Mouse (Mus musculus): ENCODE results near the gene D6Ertd527e. TPM values are rescaled to one million over a fixed set of nuclear protein-coding genes. Genes with fewer than 3 reads are reported as not detected.

D6Ertd527e gene
- polyA plus RNA-seq (2012; rRNA removed), result 0.27 and 0.28 TPM in 2 replicates

DNA sequence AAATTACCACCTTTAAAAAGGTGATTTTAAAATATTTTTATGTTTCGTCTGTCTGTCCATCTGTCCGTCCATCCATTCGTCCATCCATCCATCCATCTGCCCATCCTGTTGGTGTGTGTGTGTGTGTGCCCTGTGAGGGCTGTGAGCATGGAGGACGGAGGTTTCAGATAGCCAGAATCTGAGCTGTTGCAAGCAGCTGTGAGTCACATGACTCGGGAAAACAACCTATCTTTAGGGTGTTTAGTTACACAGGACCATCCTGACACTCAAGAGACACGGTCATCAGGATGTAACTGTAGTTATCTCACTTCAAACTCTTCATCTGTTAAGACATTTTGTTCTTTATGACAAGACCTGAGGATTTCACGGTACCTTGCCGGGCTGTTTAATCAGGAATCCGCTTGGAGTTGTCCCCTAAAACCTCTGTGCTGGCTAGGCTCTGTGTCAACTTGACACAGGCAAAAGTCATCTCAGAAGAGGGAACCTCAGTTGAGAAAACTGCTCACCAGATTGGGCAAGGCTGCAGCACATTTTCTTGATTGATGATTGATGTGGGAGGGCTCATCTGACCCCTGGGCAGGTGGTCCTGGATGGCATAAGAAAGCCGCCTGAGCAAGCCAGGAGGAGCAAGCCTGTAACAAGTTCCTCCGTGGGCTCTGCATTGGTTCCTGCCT, at the start of gene D6Ertd527e:
Gene D6Ertd527e, plus strand, starts transcription at position 624 of the 674 bp plus-strand sequence.

Other genes starting within 250 kb of the D6Ertd527e start
- gene Nfu1, start 95.5 kb upstream of the D6Ertd527e start, polyA plus RNA-seq (2012; rRNA removed), result 148 and 175 TPM in 2 replicates
- 33.1 and 36.5 TPM in 2 replicates for gene Gfpt1, start 61.9 kb upstream of the D6Ertd527e start, polyA plus RNA-seq (2012; rRNA removed)
- gene Antxr1, start 231.1 kb downstream of the D6Ertd527e start, polyA plus RNA-seq (2012; rRNA removed), result 6.7 and 9.7 TPM in 2 replicates
- not detected in 2 replicates for gene Gkn1, start 246.2 kb downstream of the D6Ertd527e start, polyA plus RNA-seq (2012; rRNA removed)